Mouse (Mus musculus) neural tube, embryonic 15.5 days (tissue): ENCODE data around the gene Rpl38. TPM values are rescaled to one million over a fixed set of nuclear protein-coding genes. Genes with fewer than 3 reads are reported as not detected.

ENCODE experiments used
- ATAC-seq: fragments of 200-750 bp; cut with Nextera tagmentation; 2 replicates; pipeline ENCODE4 v1.8.0; 2017; ENCODE audit warnings: mild to moderate bottlenecking, moderate TSS enrichment, moderate library complexity; ENCODE audit not compliant: low FRiP score
- H3K27ac ChIP-seq: fragments of 300-500 bp; sonication (generic); replicated peaks from 2 replicates; pipeline ENCODE4 v1.5.1; 2015; ENCODE audit warnings: mild to moderate bottlenecking, inconsistent platforms
- H3K27me3 ChIP-seq: fragments of 300-500 bp; sonication (generic); replicated peaks from 2 replicates; pipeline ENCODE4 v1.6.1; 2015; ENCODE audit warnings: inconsistent platforms
- H3K36me3 ChIP-seq: fragments of 300-500 bp; sonication (generic); 2 replicates; pipeline ENCODE4 v1.6.1; 2015; ENCODE audit warnings: inconsistent platforms
- H3K4me1 ChIP-seq: fragments of 300-500 bp; sonication (generic); 2 replicates; pipeline ENCODE4 v1.6.1; 2015; ENCODE audit warnings: inconsistent platforms
- H3K4me2 ChIP-seq: fragments of 300-500 bp; sonication (generic); 2 replicates; pipeline ENCODE4 v1.6.1; 2015; ENCODE audit warnings: inconsistent platforms, mild to moderate bottlenecking, moderate library complexity
- H3K4me3 ChIP-seq: fragments of 300-500 bp; sonication (generic); replicated peaks from 2 replicates; pipeline ENCODE4 v1.5.1; 2015; ENCODE audit warnings: mild to moderate bottlenecking, inconsistent platforms
- H3K9ac ChIP-seq: fragments of 300-500 bp; sonication (generic); replicated peaks from 2 replicates; pipeline ENCODE4 v1.6.1; 2015; ENCODE audit warnings: mild to moderate bottlenecking, inconsistent platforms
- H3K9me3 ChIP-seq: fragments of 300-500 bp; sonication (generic); replicated peaks from 2 replicates; pipeline ENCODE4 v1.6.1; 2016; ENCODE audit warnings: inconsistent platforms
- WGBS: fragments of 180-500 bp; shearing (Covaris S2); methylation state at CpG from one replicate; pipeline ENCODE4 v1.1.7; 2015; ENCODE audit warnings: mixed read lengths; 5-methylcytosine and 5-hydroxymethylcytosine counted together
- polyA plus RNA-seq: library from polyadenylated mRNA; unstranded; fragments of >200 nt; fragmentation: Nextera tagmentation; extraction: Ambion mirVana; gene quantifications from 2 replicates; pipeline ENCODE4 v1.2.1, GENCODE M21; 2015

Gene Rpl38
- polyA plus RNA-seq, 1 experiment from 2014 or later = 844 TPM

GRCm38 (mm10) chr11:114682321-114682900, 14.1 kb downstream of the Rpl38 start:
- Histone ChIP-seq H3K9me3 (no peaks in the 10 kb centered on the region), H3K4me3 (no peak overlapping the region), H3K4me1 (peaks cover 21% of the 10 kb centered on the region), H3K36me3 (no peaks in the 10 kb centered on the region), H3K9ac (no peak overlapping the region), H3K27ac (no peak overlapping the region), H3K27me3 (no peaks in the 10 kb centered on the region), H3K4me2 (no peak overlapping the region)
- ATAC-seq = no peak
- WGBS = 97% methylated on average over 13 of the region's 13 CpGs

GRCm38 (mm10) chr11:114683029-114683721, 14.9 kb downstream of the Rpl38 start:
- H3K36me3 ChIP-seq = no peaks in the 10 kb centered on the region
- peaks cover 21% of the 10 kb centered on the region for H3K4me1 ChIP-seq
- no peak overlapping the region for H3K9ac ChIP-seq
- no peak overlapping the region for H3K27ac ChIP-seq
- H3K27me3 ChIP-seq = no peaks in the 10 kb centered on the region
- no peaks in the 10 kb centered on the region for H3K9me3 ChIP-seq
- no peak for ATAC-seq
- no peak overlapping the region for H3K4me2 ChIP-seq
- 81% methylated on average over 10 of the region's 10 CpGs for WGBS
- H3K4me3 ChIP-seq = no peak overlapping the region

GRCm38 (mm10) chr11:114683722-114684621, 15.6 kb downstream of the Rpl38 start:
- Histone ChIP-seq H3K9ac (no peak overlapping the region), H3K4me2 (no peak overlapping the region), H3K36me3 (no peaks in the 10 kb centered on the region), H3K4me3 (no peak overlapping the region), H3K27ac (no peak overlapping the region), H3K9me3 (no peaks in the 10 kb centered on the region), H3K4me1 (peaks cover 21% of the 10 kb centered on the region), H3K27me3 (no peaks in the 10 kb centered on the region)
- no peak for ATAC-seq
- WGBS = 74% methylated on average over 20 of the region's 20 CpGs

- no peak overlapping the region; the same call in 1 of the 2 replicates for H3K27ac ChIP-seq
- 70% methylated on average over 14 of the region's 14 CpGs for WGBS
These were observed 16.5 kb downstream of the Rpl38 start for GRCm38 (mm10) chr11:114684627-114685373.

GRCm38 (mm10) chr11:114685526-114686040, 17.3 kb downstream of the Rpl38 start:
- Histone ChIP-seq H3K4me1 (peaks cover 7% of the 10 kb centered on the region; the same call in 1 of the 2 replicates), H3K27ac (no peak overlapping the region), H3K36me3 (no peaks in the 10 kb centered on the region), H3K27me3 (no peaks in the 10 kb centered on the region), H3K4me3 (no peak overlapping the region), H3K9me3 (no peaks in the 10 kb centered on the region), H3K9ac (no peak overlapping the region), H3K4me2 (no peak overlapping the region)
- no peak for ATAC-seq
- 71% methylated on average over 9 of the region's 9 CpGs for WGBS

More at GRCm38 (mm10) chr11:114684627-114685373, 16.5 kb downstream of the Rpl38 start:
- Histone ChIP-seq H3K27me3 (no peaks in the 10 kb centered on the region), H3K9ac (no peak overlapping the region), H3K9me3 (no peaks in the 10 kb centered on the region), H3K36me3 (no peaks in the 10 kb centered on the region), H3K4me1 (peaks cover 12% of the 10 kb centered on the region), H3K4me2 (no peak overlapping the region), H3K4me3 (no peak overlapping the region)
- ATAC-seq = no peak

GRCm38 (mm10) chr11:114686221-114686959, 18.1 kb downstream of the Rpl38 start:
- no peaks in the 10 kb centered on the region for H3K9me3 ChIP-seq
- no peak overlapping the region for H3K9ac ChIP-seq
- H3K4me3 ChIP-seq = no peak overlapping the region
- ATAC-seq = no peak
- H3K27ac ChIP-seq = no peak overlapping the region
- H3K27me3 ChIP-seq = no peaks in the 10 kb centered on the region
- no peak overlapping the region for H3K4me2 ChIP-seq
- 0 out of 2 replicates have a peak, but pooled peaks cover 2% of the 10 kb centered on the region for H3K4me1 ChIP-seq
- WGBS = 92% methylated on average over 16 of the region's 16 CpGs
- no peaks in the 10 kb centered on the region for H3K36me3 ChIP-seq

GRCm38 (mm10) chr11:114687574-114688188, 19.4 kb downstream of the Rpl38 start:
- H3K9ac ChIP-seq = no peak overlapping the region
- no peak overlapping the region for H3K27ac ChIP-seq
- ATAC-seq = no peak
- no peak overlapping the region for H3K4me2 ChIP-seq
- 52% methylated on average over 9 of the region's 10 CpGs for WGBS
- H3K9me3 ChIP-seq = no peaks in the 10 kb centered on the region
- H3K36me3 ChIP-seq = no peaks in the 10 kb centered on the region
- no peak overlapping the region for H3K4me3 ChIP-seq
- 0 out of 2 replicates have a peak, but pooled peaks cover 2% of the 10 kb centered on the region for H3K4me1 ChIP-seq
- H3K27me3 ChIP-seq = no peaks in the 10 kb centered on the region

- 94% methylated on average over 3 of the region's 3 CpGs for WGBS
- no peak overlapping the region for H3K4me2 ChIP-seq
- H3K9ac ChIP-seq = no peak overlapping the region
- H3K36me3 ChIP-seq = no peaks in the 10 kb centered on the region
- no peaks in the 10 kb centered on the region for H3K9me3 ChIP-seq
- H3K27me3 ChIP-seq = no peaks in the 10 kb centered on the region
- no peak overlapping the region for H3K4me3 ChIP-seq
- 0 out of 2 replicates have a peak, but pooled peaks cover 2% of the 10 kb centered on the region for H3K4me1 ChIP-seq
- no peak overlapping the region for H3K27ac ChIP-seq
- ATAC-seq = no peak
These were observed 20.4 kb downstream of the Rpl38 start for GRCm38 (mm10) chr11:114688729-114689128.

GRCm38 (mm10) chr11:114690192-114690591, 21.9 kb downstream of the Rpl38 start:
- H3K27ac ChIP-seq = no peak overlapping the region
- no peak overlapping the region for H3K9ac ChIP-seq
- H3K4me3 ChIP-seq = no peak overlapping the region
- WGBS = 83% methylated on average over 15 of the region's 15 CpGs
- no peaks in the 10 kb centered on the region for H3K27me3 ChIP-seq
- no peaks in the 10 kb centered on the region for H3K36me3 ChIP-seq
- no peaks in the 10 kb centered on the region for H3K9me3 ChIP-seq
- no peak for ATAC-seq
- no peaks in the 10 kb centered on the region for H3K4me1 ChIP-seq
- no peak overlapping the region for H3K4me2 ChIP-seq

GRCm38 (mm10) chr11:114691454-114692182, 23.3 kb downstream of the Rpl38 start:
- 61% methylated on average over 6 of the region's 6 CpGs for WGBS
- Histone ChIP-seq H3K9ac (no peak overlapping the region), H3K36me3 (no peaks in the 10 kb centered on the region), H3K9me3 (no peaks in the 10 kb centered on the region), H3K27me3 (no peaks in the 10 kb centered on the region), H3K4me1 (no peaks in the 10 kb centered on the region), H3K4me2 (no peak overlapping the region), H3K4me3 (no peak overlapping the region), H3K27ac (no peak overlapping the region)
- ATAC-seq = no peak
